Mouse (Mus musculus) duodenum, adult 2 months (tissue): ENCODE data around the gene Gm8374. TPM values are rescaled to one million over a fixed set of nuclear protein-coding genes. Genes with fewer than 3 reads are reported as not detected.

Experiments used
- polyA plus RNA-seq: library from polyadenylated mRNA; depleted of rRNA; stranded (reverse); fragments of >200 nt; gene quantifications from 2 replicates; pipeline ENCODE4 v1.2.3, GENCODE M21; 2012; ENCODE audit warnings: low replicate concordance; rRNA removed

The Gm8374 gene
- not detected in 2 replicates for polyA plus RNA-seq

DNA sequence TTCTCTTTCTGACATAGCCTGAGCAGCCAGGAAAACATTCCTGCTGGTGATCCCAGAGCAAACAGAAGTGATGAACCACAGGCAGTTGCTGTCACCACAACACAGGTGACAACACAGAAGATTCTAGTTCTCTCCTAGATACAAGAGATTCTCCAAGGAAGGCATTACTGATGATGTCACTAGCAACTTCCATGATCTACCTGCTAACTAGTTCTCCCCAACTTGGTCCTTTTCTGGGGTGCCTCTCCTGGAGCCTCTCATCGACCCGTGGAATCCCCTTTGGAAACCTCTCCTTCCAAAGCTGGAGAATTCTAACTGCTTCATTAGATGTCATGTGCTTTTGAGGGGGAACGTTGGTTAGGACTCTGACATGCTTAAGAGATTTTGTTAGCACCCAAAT lies at the start of gene Gm8374:
Gene Gm8374, minus strand, starts transcription at position 101 of the 400 bp plus-strand sequence.

GRCm38 (mm10) chr14:7332295-7332694 lies 32.6 kb downstream of the Gm8374 start, which contains the start of gene Gm5797:
TSS of gene Gm5797 (minus strand) at chr14:7332395.

GRCm38 (mm10) chr14:7314661-7315060 lies 50.3 kb downstream of the Gm8374 start, which contains the start of gene Gm3739:
TSS of gene Gm3739 (minus strand) at chr14:7315049.

Other genes with a start within 250 kb of the Gm8374 start
- gene Gm6676, start 239.7 kb downstream of the Gm8374 start, polyA plus RNA-seq, result not detected in 2 replicates
- gene Gm3512, start 190.6 kb downstream of the Gm8374 start, polyA plus RNA-seq, result not detected in 2 replicates
- gene Gm16434, start 170.6 kb downstream of the Gm8374 start, polyA plus RNA-seq, result not detected in 2 replicates
- not detected in 2 replicates for gene Gm3727, start 100.4 kb downstream of the Gm8374 start, polyA plus RNA-seq
- gene Gm3739, start 50.1 kb downstream of the Gm8374 start, polyA plus RNA-seq, result not detected in 2 replicates
- not detected in 2 replicates for gene Gm5797, start 32.7 kb downstream of the Gm8374 start, polyA plus RNA-seq
- gene Gm3755, start 85.8 kb upstream of the Gm8374 start, polyA plus RNA-seq, result not detected in 2 replicates
- not detected in 2 replicates for gene Gm3752, start 118.6 kb upstream of the Gm8374 start, polyA plus RNA-seq
- 0.07 TPM in 1 of 2 replicates, not detected in the other for gene Gm3558, start 203.4 kb upstream of the Gm8374 start, polyA plus RNA-seq
- not detected in 2 replicates for gene Gm10338, start 230.5 kb upstream of the Gm8374 start, polyA plus RNA-seq